Mouse (Mus musculus): ENCODE data around the gene Fkbp4.

DNA sequence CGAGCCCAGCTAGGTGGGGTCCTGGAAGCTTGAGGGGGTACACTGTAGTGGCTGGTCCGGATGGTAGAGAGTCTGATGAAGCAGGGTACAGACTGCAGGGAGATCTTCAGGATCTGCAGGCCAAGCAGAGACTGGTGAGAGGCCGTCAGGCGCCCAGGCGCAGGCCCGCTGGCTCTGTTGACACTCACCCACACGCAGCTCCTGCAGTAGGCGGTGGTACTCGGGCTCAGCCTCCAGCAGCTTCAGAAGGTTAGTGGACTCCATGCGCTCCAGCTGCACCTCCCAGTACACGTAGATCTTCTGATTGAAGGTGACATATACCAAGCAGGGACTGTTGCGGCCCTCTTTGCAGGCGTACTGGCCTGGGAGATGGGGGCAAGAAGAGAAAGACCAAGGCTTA, 28.2 kb downstream of the Fkbp4 start:
- no peak for TF ChIP-seq TAL1 (IDR thresholded peaks at IDR 0.05; ENCODE audit: low read length)
- TF ChIP-seq GATA1 (IDR thresholded peaks at IDR 0.05; ENCODE audit: low read length) = no peak
